Comparison of ENCODE assay signal across 11 mouse cellular contexts in genomic region chr17:4541020-4541743, GRCm38 (mm10).
DNase-seq lines count a peak whose midpoint lies in the region; ATAC-seq lines count a peak whose summit lies in the region.
"Had no signal": no experiment of that assay in that cellular context is flagged by ENCODE, and none has a peak within 500 bp of the region (broad histone marks: within the 10 kb centered on the region; RNA-seq: fewer than 3 reads in every experiment).

No protein-coding gene starts in this region.

- no peaks in the 10 kb centered on the region for H3K9me3 ChIP-seq in hindbrain, embryonic 15.5 days
- peaks cover 2% of the 10 kb centered on the region; the same call in 1 of the 2 replicates for H3K9me3 ChIP-seq in midbrain, embryonic 14.5 days (ENCODE audit: control insufficient read depth, low read length)
- H3K9me3 ChIP-seq: embryonic facial prominence, embryonic 10.5 days; limb, embryonic 10.5 days had no signal

- no peaks in the 10 kb centered on the region for H3K27me3 ChIP-seq in hindbrain, embryonic 15.5 days
- no peaks in the 10 kb centered on the region for H3K27me3 ChIP-seq in midbrain, embryonic 14.5 days (ENCODE audit: control insufficient read depth, insufficient read depth, low read length)

- peaks cover 8% of the 10 kb centered on the region for H3K4me1 ChIP-seq in hindbrain, embryonic 15.5 days (replicated peaks)
- H3K4me1 ChIP-seq in midbrain, embryonic 14.5 days (ENCODE audit: control insufficient read depth, insufficient read depth, low read length) = peaks cover 9% of the 10 kb centered on the region; the same call in 1 of the 2 replicates

- ATAC-seq in hindbrain, embryonic 15.5 days (ENCODE audit: low FRiP score, low read depth) = 0 out of 2 replicates have a peak, but pooled peaks have one; percentile 61
- peak; percentile 64; the same call in 1 of the 2 replicates for ATAC-seq in midbrain, embryonic 14.5 days (ENCODE audit: low FRiP score, low TSS enrichment)
- no peak for ATAC-seq in erythroblast, adult 5-6 weeks (replicated peaks; ENCODE audit: low FRiP score, poor library complexity, severe bottlenecking)
- no peak for ATAC-seq in megakaryocyte progenitor cell, adult 5-6 weeks (replicated peaks; ENCODE audit: poor library complexity)

- no peak overlapping the region for H3K4me2 ChIP-seq in hindbrain, embryonic 15.5 days
- H3K4me2 ChIP-seq in midbrain, embryonic 14.5 days (ENCODE audit: low read length) = no peak overlapping the region

- no peak overlapping the region for H3K4me3 ChIP-seq in hindbrain, embryonic 15.5 days
- no peak overlapping the region for H3K4me3 ChIP-seq in midbrain, embryonic 14.5 days (replicated peaks; ENCODE audit: low read depth, low read length)
- H3K4me3 ChIP-seq: embryonic facial prominence, embryonic 10.5 days; limb, embryonic 10.5 days had no signal

- no peak overlapping the region for H3K9ac ChIP-seq in hindbrain, embryonic 15.5 days
- no peak overlapping the region for H3K9ac ChIP-seq in midbrain, embryonic 14.5 days (replicated peaks; ENCODE audit: low read length)

- WGBS in hindbrain, embryonic 15.5 days = 22% methylated on average over 7 of the region's 7 CpGs
- 22% methylated on average over 7 of the region's 7 CpGs for WGBS in midbrain, embryonic 14.5 days

- H3K36me3 ChIP-seq in hindbrain, embryonic 15.5 days = no peaks in the 10 kb centered on the region
- H3K36me3 ChIP-seq in midbrain, embryonic 14.5 days (ENCODE audit: control insufficient read depth, insufficient read depth, low read length) = no peaks in the 10 kb centered on the region
- H3K36me3 ChIP-seq: embryonic facial prominence, embryonic 10.5 days; limb, embryonic 10.5 days had no signal

- DNase-seq in brain, adult 2 months (ENCODE audit: low read depth, low spot score) = peak; percentile 24
- peak; percentile 36 for DNase-seq in embryo, embryonic 11 days
- peak; percentile 74 for DNase-seq in midbrain, embryonic 14.5 days
- DNase-seq in urinary bladder, postnatal 4 days (ENCODE audit: low spot score in 2 of 2) = no peak
- DNase-seq in kidney, postnatal 14 days = no peak
- DNase-seq: kidney, postnatal 25 days had no signal

- H3K27ac ChIP-seq in hindbrain, embryonic 15.5 days (replicated peaks) = no peak overlapping the region; the same call in 1 of the 2 replicates
- peak overlapping the region; percentile 60 for H3K27ac ChIP-seq in midbrain, embryonic 14.5 days (replicated peaks; ENCODE audit: low read depth, low read length)
- H3K27ac ChIP-seq: embryonic facial prominence, embryonic 10.5 days; limb, embryonic 10.5 days had no signal

Comparison
In these comparisons a context has a peak if more than half of its experiments do, and no peak if none do; other contexts are left out.
1. DNase-seq: peak in brain, adult 2 months (single experiment), embryo, embryonic 11 days (single experiment) and midbrain, embryonic 14.5 days (single experiment); none in urinary bladder, postnatal 4 days (0 of 2) and kidney, postnatal 14 days (single experiment).
2. ATAC-seq: peak in hindbrain, embryonic 15.5 days (single experiment) and midbrain, embryonic 14.5 days (single experiment); none in erythroblast, adult 5-6 weeks (single experiment) and megakaryocyte progenitor cell, adult 5-6 weeks (single experiment).